Mouse (Mus musculus): Measurements from ENCODE around the gene Ero1lb.

DNA sequence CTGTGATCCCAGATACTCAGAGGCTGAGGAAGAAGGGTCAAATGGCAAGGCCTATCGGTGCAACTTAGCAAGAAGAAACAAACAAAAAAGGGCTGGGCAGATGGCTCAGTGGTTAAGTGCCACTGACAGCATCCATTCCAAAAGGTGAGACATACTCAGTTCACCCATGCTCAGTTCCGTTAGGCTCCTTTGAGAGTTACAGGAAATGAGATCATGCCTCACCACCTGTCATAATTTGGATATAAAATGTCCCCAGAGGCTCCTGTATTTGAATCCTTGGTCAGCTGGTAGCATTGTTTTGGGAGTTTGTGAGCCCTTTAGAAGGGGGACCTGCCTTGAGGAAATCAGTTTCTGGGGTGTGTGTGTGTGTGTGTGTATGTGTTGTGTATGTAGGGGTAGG lies 3.9 kb upstream of the Ero1lb start:
- TF ChIP-seq CTCF (IDR thresholded peaks at IDR 0.05; ENCODE audit: control insufficient read depth, insufficient read depth, insufficient read length), result no peak
- no peak for TF ChIP-seq MYOG (IDR thresholded peaks at IDR 0.05; ENCODE audit: control insufficient read depth, extremely low read depth, insufficient read length)
- no peak for TF ChIP-seq CEBPB (IDR thresholded peaks at IDR 0.05; ENCODE audit: low read depth)

Data from C2C12 (cell line).